Mouse (Mus musculus) hindbrain, embryonic 10.5 days (tissue): Measurements from ENCODE around the gene Zan. TPM values are rescaled to one million over a fixed set of nuclear protein-coding genes. Genes with fewer than 3 reads are reported as not detected.

Source experiments
- DNase-seq: peaks from one replicate; pipeline ENCODE4 v3.0.0-alpha.2; 2017; ENCODE audit warnings: low spot score
- H3K27ac ChIP-seq: fragments of 300-500 bp; sonication (generic); 2 replicates; pipeline ENCODE4 v1.5.1; 2016; ENCODE audit warnings: mild to moderate bottlenecking, moderate library complexity
- H3K27me3 ChIP-seq: fragments of 300-500 bp; sonication (generic); 2 replicates; pipeline ENCODE4 v1.6.1; 2016; ENCODE audit warnings: mild to moderate bottlenecking; ENCODE audit not compliant: poor library complexity, insufficient read depth, severe bottlenecking
- H3K36me3 ChIP-seq: fragments of 300-500 bp; sonication (generic); 2 replicates; pipeline ENCODE4 v1.6.1; 2016; ENCODE audit warnings: mild to moderate bottlenecking, moderate library complexity
- H3K4me1 ChIP-seq: fragments of 300-500 bp; sonication (generic); replicated peaks from 2 replicates; pipeline ENCODE4 v1.6.1; 2016; ENCODE audit warnings: mild to moderate bottlenecking
- H3K4me3 ChIP-seq: fragments of 300-500 bp; sonication (generic); 2 replicates; pipeline ENCODE4 v1.5.1; 2016; ENCODE audit warnings: mild to moderate bottlenecking, moderate library complexity
- H3K9me3 ChIP-seq: fragments of 300-500 bp; sonication (generic); 2 replicates; pipeline ENCODE4 v1.6.1; 2016; ENCODE audit warnings: mild to moderate bottlenecking, moderate library complexity
- WGBS: fragments of 180-500 bp; shearing (Covaris S2); methylation state at CpG from one replicate; pipeline ENCODE4 v1.1.7; 2016; 5-methylcytosine and 5-hydroxymethylcytosine counted together
- polyA plus RNA-seq: library from polyadenylated mRNA; unstranded; fragments of >200 nt; fragmentation: Nextera tagmentation; extraction: Ambion mirVana; gene quantifications from 2 replicates; pipeline ENCODE4 v1.2.1, GENCODE M21; 2016

The Zan gene
- polyA plus RNA-seq, 1 experiment from 2014 or later = 0.13 TPM

GRCm38 (mm10) chr5:137512847-137513794 lies 36.3 kb upstream of the Zan start:
- H3K4me3 ChIP-seq = peak overlapping the region; percentile 29; the same call in 1 of the 2 replicates
- H3K27ac ChIP-seq = peak overlapping the region; percentile 13; the same call in 1 of the 2 replicates
- 81% methylated on average over 11 of the region's 11 CpGs for WGBS

DNA sequence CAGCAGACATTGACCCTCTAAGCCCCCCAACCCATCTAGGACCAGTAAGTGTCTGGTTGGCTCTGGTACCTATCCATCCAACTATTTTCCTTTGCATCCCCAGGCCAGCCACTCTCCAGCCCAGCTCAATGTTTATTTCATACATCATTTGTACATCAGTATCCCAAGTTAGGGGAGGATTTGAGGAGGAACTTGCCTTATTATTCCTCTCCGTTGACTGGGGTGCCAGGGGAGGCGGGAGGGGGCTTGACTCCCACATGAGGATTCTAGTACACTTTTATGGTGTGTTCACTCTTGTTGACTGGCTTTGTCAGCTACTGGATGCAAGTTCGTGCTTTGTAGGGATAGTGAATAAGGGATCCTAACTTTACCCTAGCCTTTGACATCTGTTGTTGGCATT lies 34.8 kb upstream of the Zan start:
- no peaks in the 10 kb centered on the region for H3K27me3 ChIP-seq
- H3K27ac ChIP-seq = peak overlapping the region; percentile 99
- peak overlapping the region; percentile 100 for H3K4me3 ChIP-seq
- no peak for DNase-seq
- H3K36me3 ChIP-seq = peaks cover 27% of the 10 kb centered on the region
- 79% methylated on average over 3 of the region's 3 CpGs for WGBS
- H3K4me1 ChIP-seq = peaks cover 56% of the 10 kb centered on the region
- no peaks in the 10 kb centered on the region for H3K9me3 ChIP-seq

More at GRCm38 (mm10) chr5:137512847-137513794, 36.3 kb upstream of the Zan start:
- peaks cover 41% of the 10 kb centered on the region for H3K36me3 ChIP-seq
- H3K27me3 ChIP-seq = no peaks in the 10 kb centered on the region
- H3K9me3 ChIP-seq = no peaks in the 10 kb centered on the region
- DNase-seq = peak; percentile 72
- H3K4me1 ChIP-seq = peaks cover 61% of the 10 kb centered on the region

- peaks cover 49% of the 10 kb centered on the region for H3K4me1 ChIP-seq
- peak overlapping the region; percentile 100 for H3K4me3 ChIP-seq
- peaks cover 22% of the 10 kb centered on the region for H3K36me3 ChIP-seq
- H3K27me3 ChIP-seq = no peaks in the 10 kb centered on the region
- DNase-seq = no peak
- WGBS = under 1% methylated on average over 59 of the region's 83 CpGs
- H3K27ac ChIP-seq = peak overlapping the region; percentile 99
- H3K9me3 ChIP-seq = no peaks in the 10 kb centered on the region
Observed at GRCm38 (mm10) chr5:137510573-137511390, 33.9 kb upstream of the Zan start.

DNA sequence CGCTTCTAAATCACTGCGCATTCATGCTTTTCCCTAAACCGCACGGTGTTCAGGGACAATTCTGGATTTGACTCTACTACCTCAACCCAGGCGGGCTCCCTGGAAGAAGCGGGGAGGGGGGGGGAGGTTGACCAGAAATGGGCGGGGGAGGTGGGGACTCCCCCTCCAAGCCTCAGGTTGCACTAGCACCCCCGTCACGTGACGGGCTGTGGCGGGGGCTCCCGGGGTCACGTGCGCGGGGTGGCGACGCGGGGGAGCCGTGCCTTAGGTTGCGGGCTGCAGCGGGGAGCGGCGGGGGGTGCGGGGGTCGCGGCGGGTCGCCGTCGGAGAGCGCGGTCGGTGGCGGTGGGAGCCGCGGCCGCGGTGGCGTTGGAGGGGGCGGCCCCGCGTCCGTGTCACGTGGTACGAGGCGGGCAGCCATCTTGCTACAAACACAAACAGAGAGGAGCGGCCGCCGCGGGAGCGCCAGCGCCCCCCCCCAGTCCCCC lies 33.2 kb upstream of the Zan start:
- Histone ChIP-seq H3K9me3 (no peaks in the 10 kb centered on the region), H3K27me3 (no peaks in the 10 kb centered on the region), H3K4me3 (peak overlapping the region; percentile 100), H3K27ac (peak overlapping the region; percentile 99), H3K4me1 (peaks cover 43% of the 10 kb centered on the region), H3K36me3 (peaks cover 19% of the 10 kb centered on the region)
- peak; percentile 88 for DNase-seq
- WGBS = 2% methylated on average over 44 of the region's 52 CpGs

- Histone ChIP-seq H3K27me3 (no peaks in the 10 kb centered on the region), H3K4me1 (peaks cover 24% of the 10 kb centered on the region), H3K4me3 (no peak overlapping the region), H3K9me3 (no peaks in the 10 kb centered on the region), H3K27ac (no peak overlapping the region), H3K36me3 (peaks cover 12% of the 10 kb centered on the region)
- DNase-seq = no peak
- 88% methylated on average over 6 of the region's 6 CpGs for WGBS
Observed at GRCm38 (mm10) chr5:137504041-137504440, 27.2 kb upstream of the Zan start.

DNA sequence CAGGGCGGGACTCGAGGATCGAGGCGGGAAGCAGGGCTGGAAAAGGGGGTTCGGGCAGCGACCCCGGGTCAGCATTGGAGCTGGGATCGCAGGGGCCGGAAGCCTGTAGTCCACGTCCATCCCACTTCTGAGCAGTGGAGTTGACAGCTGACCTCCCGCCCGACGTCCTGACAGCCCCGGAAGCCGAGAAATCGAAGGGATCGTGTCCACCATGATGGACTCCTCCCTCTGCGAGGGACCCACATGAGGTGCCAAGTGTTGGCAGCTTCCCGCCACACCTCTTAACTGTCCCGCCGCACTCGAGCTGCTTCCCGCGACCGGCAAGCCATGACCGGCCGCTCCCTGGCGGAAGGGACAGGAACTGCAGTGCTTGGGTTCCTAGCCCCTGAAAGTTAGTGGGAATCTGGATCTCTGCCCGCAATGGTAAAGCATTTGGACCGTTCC lies 25.8 kb upstream of the Zan start:
- DNase-seq = peak; percentile 89
- no peaks in the 10 kb centered on the region for H3K9me3 ChIP-seq
- peak overlapping the region; percentile 69 for H3K4me3 ChIP-seq
- peaks cover 24% of the 10 kb centered on the region for H3K4me1 ChIP-seq
- H3K36me3 ChIP-seq = peaks cover 12% of the 10 kb centered on the region
- H3K27me3 ChIP-seq = no peaks in the 10 kb centered on the region
- H3K27ac ChIP-seq = peak overlapping the region; percentile 97
- WGBS = 0% methylated on average over 30 of the region's 30 CpGs

GRCm38 (mm10) chr5:137501709-137502666 lies 25.1 kb upstream of the Zan start, which contains the start of gene Pop7:
Gene Pop7, minus strand, starts transcription at chr5:137502518.
- H3K36me3 ChIP-seq = peaks cover 12% of the 10 kb centered on the region
- H3K27me3 ChIP-seq = no peaks in the 10 kb centered on the region
- no peaks in the 10 kb centered on the region for H3K9me3 ChIP-seq
- H3K4me1 ChIP-seq = peaks cover 24% of the 10 kb centered on the region
- peak within 1 kb of the TSS; percentile 69 for H3K4me3 ChIP-seq
- 2% methylated on average over 64 of the region's 64 CpGs for WGBS
- peak within 1 kb of the TSS; percentile 97 for H3K27ac ChIP-seq
- DNase-seq = peak; percentile 100

- DNase-seq = no peak
- Histone ChIP-seq H3K4me1 (peaks cover 24% of the 10 kb centered on the region), H3K27ac (no peak overlapping the region), H3K27me3 (no peaks in the 10 kb centered on the region), H3K4me3 (no peak overlapping the region), H3K36me3 (peaks cover 12% of the 10 kb centered on the region), H3K9me3 (no peaks in the 10 kb centered on the region)
- WGBS = 92% methylated on average over 7 of the region's 7 CpGs
Observed at GRCm38 (mm10) chr5:137500186-137500585, 23.3 kb upstream of the Zan start.

GRCm38 (mm10) chr5:137493831-137494230 lies 17.0 kb upstream of the Zan start:
- no peak for DNase-seq
- H3K4me1 ChIP-seq = no peaks in the 10 kb centered on the region
- no peaks in the 10 kb centered on the region for H3K9me3 ChIP-seq
- H3K27ac ChIP-seq = no peak overlapping the region
- H3K36me3 ChIP-seq = no peaks in the 10 kb centered on the region
- H3K27me3 ChIP-seq = no peaks in the 10 kb centered on the region
- no peak overlapping the region for H3K4me3 ChIP-seq
- 83% methylated on average over 13 of the region's 13 CpGs for WGBS

DNA sequence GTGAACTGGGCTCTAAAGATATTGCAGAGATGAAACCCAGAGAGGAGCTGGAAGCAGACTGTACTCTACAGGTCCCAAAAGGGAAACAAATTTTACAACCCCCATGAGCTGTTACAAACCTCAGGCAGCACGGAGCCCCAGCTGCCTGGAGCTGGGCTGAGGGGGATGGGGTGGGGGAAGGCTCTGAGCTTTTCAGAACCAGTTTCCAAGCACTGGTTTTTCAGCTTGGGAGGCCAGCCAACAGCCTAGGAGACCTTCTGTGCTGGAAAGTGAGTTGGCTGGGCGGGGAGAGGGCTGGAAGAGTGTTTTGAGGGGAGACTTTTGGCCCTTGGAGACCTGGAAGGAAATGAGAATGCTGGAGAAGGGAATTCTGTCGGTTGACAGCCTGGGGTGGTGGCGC lies 14.7 kb upstream of the Zan start:
- Histone ChIP-seq H3K4me3 (no peak overlapping the region), H3K36me3 (no peaks in the 10 kb centered on the region), H3K9me3 (no peaks in the 10 kb centered on the region), H3K27ac (no peak overlapping the region), H3K4me1 (peaks cover under 1% of the 10 kb centered on the region; the same call in 1 of the 2 replicates), H3K27me3 (no peaks in the 10 kb centered on the region)
- DNase-seq = no peak
- WGBS = 59% methylated on average over 4 of the region's 4 CpGs

DNA sequence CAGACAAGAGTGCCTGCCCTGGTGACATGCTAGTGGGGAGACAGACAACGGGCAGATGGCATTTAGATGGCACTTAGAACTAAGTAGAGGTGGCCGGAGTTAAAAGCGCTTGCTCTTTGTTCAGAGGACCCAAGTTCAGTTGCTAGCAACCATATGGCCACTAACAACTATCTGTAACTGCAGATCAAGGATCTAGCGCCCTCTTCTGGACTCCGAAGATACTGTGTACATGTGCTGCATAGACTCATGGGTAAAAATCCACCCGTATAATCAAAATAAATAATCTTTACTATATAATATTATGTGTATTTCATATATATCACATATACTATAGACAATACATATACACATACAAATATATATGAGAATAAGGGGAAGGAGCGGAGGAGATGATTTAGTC lies 10.8 kb upstream of the Zan start:
- WGBS = 88% methylated on average over 7 of the region's 7 CpGs
- Histone ChIP-seq H3K4me3 (no peak overlapping the region), H3K27me3 (peaks cover 13% of the 10 kb centered on the region; the same call in 1 of the 2 replicates), H3K4me1 (peaks cover 33% of the 10 kb centered on the region), H3K9me3 (no peaks in the 10 kb centered on the region), H3K27ac (no peak overlapping the region), H3K36me3 (no peaks in the 10 kb centered on the region)
- DNase-seq = no peak

DNA sequence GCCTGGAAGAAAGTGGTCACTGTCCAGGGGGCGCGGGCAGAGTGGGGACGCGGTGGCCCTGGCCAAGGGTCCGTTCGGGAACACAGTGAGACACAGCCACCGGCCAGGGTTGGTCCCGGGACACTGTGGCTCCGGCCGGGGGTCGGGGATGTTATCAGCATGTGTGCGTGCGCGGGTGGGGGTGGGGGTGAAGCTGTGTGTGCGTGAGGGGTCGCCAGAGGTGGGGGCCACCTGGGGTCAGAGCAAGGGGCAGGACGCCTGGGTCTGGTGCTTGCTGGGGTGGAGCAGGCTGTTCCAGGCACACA lies 8.9 kb upstream of the Zan start:
- 2% methylated on average over 17 of the region's 17 CpGs for WGBS
- Histone ChIP-seq H3K9me3 (no peaks in the 10 kb centered on the region), H3K4me3 (peak overlapping the region; percentile 65), H3K36me3 (no peaks in the 10 kb centered on the region), H3K27ac (peak overlapping the region; percentile 89), H3K4me1 (peaks cover 47% of the 10 kb centered on the region), H3K27me3 (peaks cover 13% of the 10 kb centered on the region; the same call in 1 of the 2 replicates)
- no peak for DNase-seq
